Mouse (Mus musculus): ENCODE results near the gene Kctd20.

Kctd20 gene

GRCm38 (mm10) chr17:28931436-28932211 is 20.1 kb upstream of the Kctd20 start:
- in situ Hi-C loops (cut with MboI, MseI), result no loop called here

GRCm38 (mm10) chr17:28932274-28932673 is 19.5 kb upstream of the Kctd20 start:
- in situ Hi-C loops (cut with MboI, MseI), result no loop called here

- in situ Hi-C loops (cut with MboI, MseI), result no loop called here
These were observed 17.4 kb upstream of the Kctd20 start for GRCm38 (mm10) chr17:28934120-28934916.

- in situ Hi-C loops (cut with MboI, MseI), result no loop called here
These were observed 15.6 kb upstream of the Kctd20 start for GRCm38 (mm10) chr17:28936133-28936532.

- in situ Hi-C loops (cut with MboI, MseI), result no loop called here
These were observed 15.0 kb upstream of the Kctd20 start for GRCm38 (mm10) chr17:28936622-28937345.

GRCm38 (mm10) chr17:28940776-28941555 is 10.8 kb upstream of the Kctd20 start:
- in situ Hi-C loops (cut with MboI, MseI), result no loop called here

GRCm38 (mm10) chr17:28942101-28942500 is 9.6 kb upstream of the Kctd20 start:
- in situ Hi-C loops (cut with MboI, MseI), result no loop called here

- in situ Hi-C loops (cut with MboI, MseI), result no loop called here
These were observed 8.0 kb upstream of the Kctd20 start, which contains the start of gene Pxt1 for GRCm38 (mm10) chr17:28943740-28944139. TSS of gene Pxt1 (minus strand) at chr17:28943840.

GRCm38 (mm10) chr17:28944481-28944880 is 7.3 kb upstream of the Kctd20 start:
- in situ Hi-C loops (cut with MboI, MseI), result no loop called here

GRCm38 (mm10) chr17:28947011-28947939 is 4.5 kb upstream of the Kctd20 start:
- in situ Hi-C loops (cut with MboI, MseI), result no loop called here

GRCm38 (mm10) chr17:28948661-28949060 is 3.1 kb upstream of the Kctd20 start:
- in situ Hi-C loops (cut with MboI, MseI), result no loop called here

- in situ Hi-C loops (cut with MboI, MseI), result no loop called here
These were observed 999 bp upstream of the Kctd20 start for GRCm38 (mm10) chr17:28950751-28951150.

- in situ Hi-C loops (cut with MboI, MseI), result no loop called here
These were observed 1.5 kb downstream of the Kctd20 start for GRCm38 (mm10) chr17:28953251-28953650.

- in situ Hi-C loops (cut with MboI, MseI), result no loop called here
These were observed 2.7 kb downstream of the Kctd20 start for GRCm38 (mm10) chr17:28954416-28954815.

GRCm38 (mm10) chr17:28960597-28960996 is 8.8 kb downstream of the Kctd20 start:
- in situ Hi-C loops (cut with MboI, MseI), result no loop called here

- in situ Hi-C loops (cut with MboI, MseI), result no loop called here
These were observed 9.8 kb downstream of the Kctd20 start for GRCm38 (mm10) chr17:28961596-28961995.

GRCm38 (mm10) chr17:28967021-28967610 is 15.4 kb downstream of the Kctd20 start:
- in situ Hi-C loops (cut with MboI, MseI), result no loop called here

- in situ Hi-C loops (cut with MboI, MseI), result no loop called here
These were observed 18.4 kb downstream of the Kctd20 start for GRCm38 (mm10) chr17:28970122-28970521.

- in situ Hi-C loops (cut with MboI, MseI), result no loop called here
These were observed 27.3 kb downstream of the Kctd20 start for GRCm38 (mm10) chr17:28979091-28979490.

GRCm38 (mm10) chr17:28981081-28981480 is 29.3 kb downstream of the Kctd20 start:
- in situ Hi-C loops (cut with MboI, MseI), result no loop called here
